22 mouse cellular contexts compared by ENCODE assay signal in genomic region chr7:141472226-141472625, GRCm38 (mm10). TPM values are rescaled to one million over a fixed set of nuclear protein-coding genes. Genes with fewer than 3 reads are reported as not detected.
DNase-seq lines count a peak whose midpoint lies in the region; ATAC-seq and TF ChIP-seq lines count a peak whose summit lies in the region.
"Had no signal": no experiment of that assay in that cellular context is flagged by ENCODE, and none has a peak within 500 bp of the region (broad histone marks: within the 10 kb centered on the region; RNA-seq: fewer than 3 reads in every experiment).

No protein-coding gene starts in this region.

- H3K36me3 ChIP-seq in hindbrain, embryonic 13.5 days, result peaks cover 35% of the 10 kb centered on the region
- peaks cover 12% of the 10 kb centered on the region for H3K36me3 ChIP-seq in hindbrain, postnatal 0 days (ENCODE audit: insufficient read depth, low read length)
- peaks cover 34% of the 10 kb centered on the region for H3K36me3 ChIP-seq in neural tube, embryonic 13.5 days

- ATAC-seq in hindbrain, embryonic 13.5 days (ENCODE audit: low FRiP score), result no peak
- ATAC-seq in hindbrain, postnatal 0 days, result no peak
- ATAC-seq in neural tube, embryonic 13.5 days (ENCODE audit: low read depth), result no peak
- ATAC-seq: CD4-positive, CD25-positive, alpha-beta regulatory T cell, adult 4 months; forebrain, embryonic 14.5 days; inflammation-experienced regulatory T-cells, adult 6 months had no signal

- DNase-seq in adrenal gland, adult (ENCODE audit: inconsistent age in 2 of 2, low spot score in 1 of 2), result peak; percentile 79 to 80
- no peak for DNase-seq in adrenal gland, postnatal 4 days (ENCODE audit: low spot score in 2 of 2)
- no peak for DNase-seq in hindbrain, postnatal 0 days (ENCODE audit: low spot score)
- DNase-seq in neural tube, embryonic 10.5 days (ENCODE audit: extremely low spot score, low spot score), result no peak
- DNase-seq in cerebellum, adult 18-20 months, result no peak
- DNase-seq: B cell, adult 2 months; cerebellum, adult 9-11 months; gastrocnemius, postnatal 25 days had no signal

- H3K9ac ChIP-seq in hindbrain, embryonic 13.5 days, result 0 out of 2 replicates have a peak overlapping the region, but pooled peaks have one; percentile 13
- H3K9ac ChIP-seq in hindbrain, postnatal 0 days (replicated peaks; ENCODE audit: low read length), result no peak overlapping the region
- H3K9ac ChIP-seq in neural tube, embryonic 13.5 days, result 0 out of 2 replicates have a peak overlapping the region, but pooled peaks have one; percentile 17
- H3K9ac ChIP-seq: heart, embryonic 12.5 days; hindbrain, embryonic 15.5 days had no signal

- TF ChIP-seq CTCF in hindbrain, postnatal 0 days (IDR thresholded peaks at IDR 0.05; ENCODE audit: low read depth), result no peak
- no peak for TF ChIP-seq CTCF in embryonic fibroblast, embryonic 13.5 days (IDR thresholded peaks at IDR 0.05; ENCODE audit: borderline replicate concordance, insufficient read depth, low read length)

- 83% methylated on average over 6 of the region's 6 CpGs for WGBS in hindbrain, embryonic 13.5 days
- 81% methylated on average over 6 of the region's 6 CpGs for WGBS in hindbrain, postnatal 0 days
- 85% methylated on average over 6 of the region's 6 CpGs for WGBS in neural tube, embryonic 13.5 days

- H3K27me3 ChIP-seq in hindbrain, embryonic 13.5 days, result peaks cover 18% of the 10 kb centered on the region
- no peaks in the 10 kb centered on the region for H3K27me3 ChIP-seq in hindbrain, postnatal 0 days (ENCODE audit: insufficient read depth, low read length)
- H3K27me3 ChIP-seq in neural tube, embryonic 13.5 days, result peaks cover 16% of the 10 kb centered on the region
- H3K27me3 ChIP-seq: heart, embryonic 12.5 days had no signal

- H3K27ac ChIP-seq in hindbrain, embryonic 13.5 days, result no peak overlapping the region
- no peak overlapping the region for H3K27ac ChIP-seq in hindbrain, postnatal 0 days
- H3K27ac ChIP-seq in neural tube, embryonic 13.5 days (replicated peaks), result no peak overlapping the region
- no peak overlapping the region for H3K27ac ChIP-seq in embryonic fibroblast, embryonic 13.5 days (ENCODE audit: insufficient read depth, low read length)
- H3K27ac ChIP-seq: embryonic facial prominence, embryonic 10.5 days; forebrain, embryonic 10.5 days; gastrocnemius, adult 2 months; hindbrain, embryonic 10.5 days; hindbrain, embryonic 15.5 days had no signal

- H3K4me1 ChIP-seq in hindbrain, embryonic 13.5 days (replicated peaks), result peaks cover 72% of the 10 kb centered on the region
- H3K4me1 ChIP-seq in hindbrain, postnatal 0 days (ENCODE audit: insufficient read depth, low read length), result peaks cover 34% of the 10 kb centered on the region
- H3K4me1 ChIP-seq in neural tube, embryonic 13.5 days (replicated peaks), result peaks cover 71% of the 10 kb centered on the region
- peaks cover 3% of the 10 kb centered on the region; the same call in 1 of the 2 replicates for H3K4me1 ChIP-seq in embryonic fibroblast, embryonic 13.5 days (ENCODE audit: control insufficient read depth, insufficient read depth, low read length)

- no peak overlapping the region for H3K4me3 ChIP-seq in hindbrain, embryonic 13.5 days
- no peak overlapping the region for H3K4me3 ChIP-seq in hindbrain, postnatal 0 days (ENCODE audit: low read length)
- no peak overlapping the region for H3K4me3 ChIP-seq in neural tube, embryonic 13.5 days
- H3K4me3 ChIP-seq in embryonic fibroblast, embryonic 13.5 days (ENCODE audit: insufficient read depth, low read length), result no peak overlapping the region
- H3K4me3 ChIP-seq: embryonic facial prominence, embryonic 10.5 days; erythroblast, embryonic 14.5 days; forebrain, embryonic 10.5 days; gastrocnemius, adult 2 months; heart, embryonic 12.5 days; hindbrain, embryonic 10.5 days; hindbrain, embryonic 15.5 days had no signal

- H3K9me3 ChIP-seq in hindbrain, embryonic 13.5 days, result no peaks in the 10 kb centered on the region
- H3K9me3 ChIP-seq in hindbrain, postnatal 0 days (ENCODE audit: low read length), result no peaks in the 10 kb centered on the region
- no peaks in the 10 kb centered on the region for H3K9me3 ChIP-seq in neural tube, embryonic 13.5 days
- H3K9me3 ChIP-seq: embryonic facial prominence, embryonic 10.5 days; forebrain, embryonic 10.5 days; G1E; heart, embryonic 12.5 days; hindbrain, embryonic 10.5 days; hindbrain, embryonic 15.5 days had no signal

- H3K4me2 ChIP-seq in hindbrain, embryonic 13.5 days, result no peak overlapping the region
- no peak overlapping the region for H3K4me2 ChIP-seq in hindbrain, postnatal 0 days (ENCODE audit: low read depth, low read length)
- no peak overlapping the region for H3K4me2 ChIP-seq in neural tube, embryonic 13.5 days
- H3K4me2 ChIP-seq: heart, embryonic 12.5 days; hindbrain, embryonic 15.5 days had no signal

- TF ChIP-seq POLR2A in embryonic fibroblast, embryonic 13.5 days (IDR thresholded peaks at IDR 0.05; ENCODE audit: low read depth, low read length), result peak; percentile 15; the same call in 1 of the 2 replicates

RNA-seq across cellular contexts. Expression of gene Polr2l, which starts 2.7 kb away (rescaled TPM):
- 10 to 100 TPM; 57.7 to 61.2 TPM for total RNA-seq in adrenal gland, postnatal 4 days (2021)
- 86.5 and 88.1 TPM in 2 replicates for polyA plus RNA-seq in hindbrain, embryonic 13.5 days (2015; fragmentation: Nextera tagmentation; extraction: Ambion mirVana)
- total RNA-seq in hindbrain, postnatal 0 days (2014; rRNA removed), result 25.5 and 46.1 TPM in 2 replicates
- 75.9 and 81.6 TPM in 2 replicates for polyA plus RNA-seq in hindbrain, postnatal 0 days (2015; fragmentation: Nextera tagmentation; extraction: Ambion mirVana)
- polyA plus RNA-seq in neural tube, embryonic 13.5 days (2015; fragmentation: Nextera tagmentation; extraction: Ambion mirVana), result 79.3 and 85.0 TPM in 2 replicates
- polyA plus RNA-seq in embryonic fibroblast, embryonic 13.5 days (2011; ENCODE audit: insufficient read length, low read depth, missing spikeins), result 13.1 and 24.1 TPM in 2 replicates

RNA-seq across cellular contexts. Expression of gene Tspan4, which starts 2.8 kb away (rescaled TPM):
- 10 to 100 TPM; 77.9 to 79.6 TPM for total RNA-seq in adrenal gland, postnatal 4 days (2021)
- polyA plus RNA-seq in hindbrain, embryonic 13.5 days (2015; fragmentation: Nextera tagmentation; extraction: Ambion mirVana), result 34.1 and 35.5 TPM in 2 replicates
- 101 and 119 TPM in 2 replicates for total RNA-seq in hindbrain, postnatal 0 days (2014; rRNA removed)
- polyA plus RNA-seq in hindbrain, postnatal 0 days (2015; fragmentation: Nextera tagmentation; extraction: Ambion mirVana), result 78.2 and 83.9 TPM in 2 replicates
- 54.3 and 57.1 TPM in 2 replicates for polyA plus RNA-seq in neural tube, embryonic 13.5 days (2015; fragmentation: Nextera tagmentation; extraction: Ambion mirVana)
- 184 and 207 TPM in 2 replicates for polyA plus RNA-seq in embryonic fibroblast, embryonic 13.5 days (2011; ENCODE audit: insufficient read length, low read depth, missing spikeins)

RNA-seq across cellular contexts. Expression of gene Cd151, which starts 5.0 kb away (rescaled TPM):
- total RNA-seq in adrenal gland, postnatal 4 days (2021), result 100 to 1,000 TPM; 209 to 215 TPM
- 18.4 and 19.3 TPM in 2 replicates for polyA plus RNA-seq in hindbrain, embryonic 13.5 days (2015; fragmentation: Nextera tagmentation; extraction: Ambion mirVana)
- total RNA-seq in hindbrain, postnatal 0 days (2014; rRNA removed), result 62.6 and 79.4 TPM in 2 replicates
- polyA plus RNA-seq in hindbrain, postnatal 0 days (2015; fragmentation: Nextera tagmentation; extraction: Ambion mirVana), result 16.1 and 18.5 TPM in 2 replicates
- 19.1 and 22.7 TPM in 2 replicates for polyA plus RNA-seq in neural tube, embryonic 13.5 days (2015; fragmentation: Nextera tagmentation; extraction: Ambion mirVana)
- polyA plus RNA-seq in embryonic fibroblast, embryonic 13.5 days (2011; ENCODE audit: insufficient read length, low read depth, missing spikeins), result 58.4 and 94.0 TPM in 2 replicates

RNA-seq across cellular contexts. Expression of gene Cracr2b, which starts 11.3 kb away (rescaled TPM):
- 10 to 100 TPM; 13.1 to 14.2 TPM for total RNA-seq in adrenal gland, postnatal 4 days (2021)
- 6.9 and 7.2 TPM in 2 replicates for polyA plus RNA-seq in hindbrain, embryonic 13.5 days (2015; fragmentation: Nextera tagmentation; extraction: Ambion mirVana)
- total RNA-seq in hindbrain, postnatal 0 days (2014; rRNA removed), result 2.1 and 5.0 TPM in 2 replicates
- polyA plus RNA-seq in hindbrain, postnatal 0 days (2015; fragmentation: Nextera tagmentation; extraction: Ambion mirVana), result 6.7 and 9.1 TPM in 2 replicates
- 5.3 and 9.8 TPM in 2 replicates for polyA plus RNA-seq in neural tube, embryonic 13.5 days (2015; fragmentation: Nextera tagmentation; extraction: Ambion mirVana)
- 1.3 and 2.7 TPM in 2 replicates for polyA plus RNA-seq in embryonic fibroblast, embryonic 13.5 days (2011; ENCODE audit: insufficient read length, low read depth, missing spikeins)
- polyA plus RNA-seq: CD4-positive, CD25-positive, alpha-beta regulatory T cell, adult 4 months; G1E; inflammation-experienced regulatory T-cells, adult 6 months had no signal

RNA-seq across cellular contexts. Expression of gene Pnpla2, which starts 17.2 kb away (rescaled TPM):
- total RNA-seq in adrenal gland, postnatal 4 days (2021), result 100 to 1,000 TPM; 173 to 205 TPM
- 18.7 TPM in 2 replicates for polyA plus RNA-seq in hindbrain, embryonic 13.5 days (2015; fragmentation: Nextera tagmentation; extraction: Ambion mirVana)
- total RNA-seq in hindbrain, postnatal 0 days (2014; rRNA removed), result 8.5 and 10.0 TPM in 2 replicates
- polyA plus RNA-seq in hindbrain, postnatal 0 days (2015; fragmentation: Nextera tagmentation; extraction: Ambion mirVana), result 20.0 and 22.4 TPM in 2 replicates
- 17.1 and 17.6 TPM in 2 replicates for polyA plus RNA-seq in neural tube, embryonic 13.5 days (2015; fragmentation: Nextera tagmentation; extraction: Ambion mirVana)
- polyA plus RNA-seq in embryonic fibroblast, embryonic 13.5 days (2011; ENCODE audit: insufficient read length, low read depth, missing spikeins), result 18.9 and 26.7 TPM in 2 replicates

Comparison
In these comparisons a context has a peak if more than half of its experiments do, and no peak if none do; other contexts are left out.
1. DNase-seq: peak in adrenal gland, adult (2 of 2); none in adrenal gland, postnatal 4 days (0 of 2), hindbrain, postnatal 0 days (single experiment), neural tube, embryonic 10.5 days (single experiment) and cerebellum, adult 18-20 months (0 of 2).